Mouse (Mus musculus) layer of hippocampus, postnatal 14 days (tissue): Measurements from ENCODE around the gene Cul9. TPM values are rescaled to one million over a fixed set of nuclear protein-coding genes. Genes with fewer than 3 reads are reported as not detected.

Experiments
- DNase-seq, 2 experiments: peaks; one replicate each; pipeline ENCODE4 v3.0.0; 2021 to 2022; ENCODE audit warnings: low spot score in 2 of 2, mixed read lengths in 1 of 2
- microRNA-seq, 2 experiments: library from miRNA; unstranded; fragments of <30 nt; microRNA quantifications; one replicate each; pipeline ENCODE4 v1.2.0; 2021
- total RNA-seq, 2 experiments: library from RNA; stranded (reverse); gene quantifications; 2 replicates each; pipeline ENCODE4 v1.2.3; 2021

Cul9 gene
- total RNA-seq, 2 experiments from 2014 or later: 42.7 to 43.9 TPM

- DNase-seq: no peak
Measured at GRCm38 (mm10) chr17:46453970-46454411, 92.2 kb downstream of the Cul9 start.

GRCm38 (mm10) chr17:46453302-46453948 lies 92.8 kb downstream of the Cul9 start:
- no peak for DNase-seq

GRCm38 (mm10) chr17:46452683-46453082 lies 93.5 kb downstream of the Cul9 start:
- DNase-seq: no peak

Small RNA genes lying within 50 kb of the gene (microRNA-seq; reads per million reads assigned to microRNA genes)
- gene Mir6976: 1.4 to 3.4 reads per million in 2 experiments

Other genes with a start within 250 kb of the Cul9 start
- 10 to 100 TPM; 44.1 to 50.9 TPM for gene Dlk2, start 249.0 kb downstream of the Cul9 start, total RNA-seq
- 10 to 100 TPM; 10.2 to 10.3 TPM for gene Abcc10, start 218.0 kb downstream of the Cul9 start, total RNA-seq
- gene Zfp318, start 162.7 kb downstream of the Cul9 start, total RNA-seq: 10 to 100 TPM; 64.7 to 67.3 TPM
- 1 to 10 TPM; 2.8 to 4.1 TPM for gene Crip3, start 117.5 kb downstream of the Cul9 start, total RNA-seq
- gene Slc22a7, start 107.9 kb downstream of the Cul9 start, total RNA-seq: under 1 TPM; 0.19 to 0.39 TPM
- gene Ttbk1, start 58.7 kb downstream of the Cul9 start, total RNA-seq: 100 to 1,000 TPM; 123 to 125 TPM
- gene Dnph1, start 49.7 kb downstream of the Cul9 start, total RNA-seq: 1 to 10 TPM; 5.7 TPM
- gene Srf, start 9.8 kb upstream of the Cul9 start, total RNA-seq: 10 to 100 TPM; 62.7 to 65.5 TPM
- 10 to 100 TPM; 11.2 to 11.4 TPM for gene Ptk7, start 83.1 kb upstream of the Cul9 start, total RNA-seq
- gene Klc4, start 99.6 kb upstream of the Cul9 start, total RNA-seq: 10 to 100 TPM; 15.1 to 16.7 TPM
- 10 to 100 TPM; 51.1 to 54.3 TPM for gene Mrpl2, start 99.8 kb upstream of the Cul9 start, total RNA-seq
- 10 to 100 TPM; 23.8 to 24.4 TPM for gene Cul7, start 103.9 kb upstream of the Cul9 start, total RNA-seq
- 10 to 100 TPM; 12.5 to 15.7 TPM for gene Rrp36, start 128.0 kb upstream of the Cul9 start, total RNA-seq
- gene Mea1, start 132.4 kb upstream of the Cul9 start, total RNA-seq: 100 to 1,000 TPM in 1 of 2 experiments, 10 to 100 TPM in 1; 98.2 to 103 TPM
- gene Klhdc3, start 134.5 kb upstream of the Cul9 start, total RNA-seq: 100 to 1,000 TPM; 174 to 176 TPM
- gene Ppp2r5d, start 158.7 kb upstream of the Cul9 start, total RNA-seq: 10 to 100 TPM; 88.1 to 92.2 TPM
- gene Pex6, start 165.1 kb upstream of the Cul9 start, total RNA-seq: 10 to 100 TPM; 32.0 to 36.8 TPM
- under 1 TPM; 0.76 to 0.98 TPM for gene Gnmt, start 182.8 kb upstream of the Cul9 start, total RNA-seq
- 10 to 100 TPM; 53.9 to 57.2 TPM for gene Cnpy3, start 205.8 kb upstream of the Cul9 start, total RNA-seq
- gene Ptcra, start 217.3 kb upstream of the Cul9 start, total RNA-seq: under 1 TPM in 1 of 2 experiments, not detected in 1; 0.31 TPM
- 10 to 100 TPM; 12.0 to 12.5 TPM for gene 2310039H08Rik, start 226.2 kb upstream of the Cul9 start, total RNA-seq
- 10 to 100 TPM; 47.5 to 48.7 TPM for gene Rpl7l1, start 236.3 kb upstream of the Cul9 start, total RNA-seq